Mouse (Mus musculus): ENCODE measurements around the gene Mast4. TPM values are rescaled to one million over a fixed set of nuclear protein-coding genes. Genes with fewer than 3 reads are reported as not detected.
A peak's percentile ranks its signal among the peaks of the same experiment; 100 is the strongest.

The Mast4 gene
- total RNA-seq, 2 experiments from 2014 or later = 50.5 to 54.6 TPM

DNA sequence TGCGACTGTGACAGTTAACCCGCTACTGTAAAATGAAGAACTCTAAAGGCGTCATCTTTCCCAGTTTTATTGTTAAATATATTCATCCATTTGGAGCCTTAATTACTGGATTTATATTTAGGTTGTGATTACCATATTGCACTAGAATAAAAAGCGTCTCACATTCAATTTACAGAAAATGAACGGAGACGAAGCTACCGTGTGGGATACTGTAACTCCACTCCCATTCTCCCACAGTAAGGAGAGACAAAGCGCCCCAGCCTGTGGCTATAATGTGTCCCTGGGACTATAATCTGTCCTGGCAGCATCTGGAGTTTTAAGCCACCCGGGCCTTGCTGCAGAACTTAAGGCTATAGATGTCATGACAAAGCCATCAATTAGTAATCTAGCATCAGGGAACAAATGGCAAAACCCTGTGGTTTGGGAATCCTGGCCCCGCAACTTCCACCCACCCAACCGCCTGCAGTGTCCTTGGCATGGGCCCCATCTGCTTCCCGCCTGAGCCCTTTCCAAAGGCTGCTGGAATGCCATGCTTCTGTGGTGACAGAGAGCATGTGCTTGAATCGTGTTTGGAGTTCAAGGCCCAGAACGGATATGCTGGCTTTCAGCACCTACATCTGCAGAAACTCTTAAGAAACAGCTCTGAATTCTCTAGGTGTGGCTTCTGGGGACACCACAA is 459.7 kb downstream of the Mast4 start:
- peak in 1 of 2 experiments; percentile 45 for DNase-seq (ENCODE audit: extremely low spot score in 1 of 2, low spot score in 1 of 2)

- no peak for DNase-seq (ENCODE audit: extremely low spot score in 1 of 2, low spot score in 1 of 2)
These were observed 460.8 kb downstream of the Mast4 start for GRCm38 (mm10) chr13:102873412-102874016.

GRCm38 (mm10) chr13:102871380-102872104 is 462.8 kb downstream of the Mast4 start:
- DNase-seq (ENCODE audit: extremely low spot score in 1 of 2, low spot score in 1 of 2) = no peak

GRCm38 (mm10) chr13:102869541-102869940 is 464.8 kb downstream of the Mast4 start:
- DNase-seq (ENCODE audit: extremely low spot score in 1 of 2, low spot score in 1 of 2) = no peak

- no peak for DNase-seq (ENCODE audit: extremely low spot score in 1 of 2, low spot score in 1 of 2)
These were observed 467.5 kb downstream of the Mast4 start for GRCm38 (mm10) chr13:102866816-102867215.

- DNase-seq (ENCODE audit: extremely low spot score in 1 of 2, low spot score in 1 of 2) = peak in 1 of 2 experiments; percentile 47
These were observed 468.1 kb downstream of the Mast4 start for GRCm38 (mm10) chr13:102865971-102866724.

GRCm38 (mm10) chr13:102865494-102865893 is 468.8 kb downstream of the Mast4 start:
- DNase-seq (ENCODE audit: extremely low spot score in 1 of 2, low spot score in 1 of 2) = no peak

- no peak for DNase-seq (ENCODE audit: extremely low spot score in 1 of 2, low spot score in 1 of 2)
These were observed 469.5 kb downstream of the Mast4 start for GRCm38 (mm10) chr13:102864840-102865239.

DNA sequence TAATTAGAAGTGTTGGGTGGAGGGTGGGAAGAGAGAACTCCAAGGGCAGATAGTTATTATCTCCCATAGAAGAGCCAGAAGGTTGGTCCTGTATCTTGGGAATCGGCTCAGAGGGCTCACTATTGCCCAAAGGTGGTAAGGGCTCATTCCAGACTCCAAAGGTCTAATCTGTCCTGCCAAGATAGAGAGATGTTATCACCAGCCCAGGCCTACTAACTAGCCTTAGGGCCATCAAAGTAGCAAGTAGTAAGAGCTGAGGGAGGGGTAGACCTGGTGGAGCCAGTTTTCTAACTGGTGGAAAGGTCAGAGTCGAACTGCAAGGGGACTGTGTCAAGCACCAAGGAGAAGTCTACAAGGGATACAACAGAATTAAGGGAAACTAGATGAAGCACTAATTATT is 470.2 kb downstream of the Mast4 start:
- no peak for DNase-seq (ENCODE audit: extremely low spot score in 1 of 2, low spot score in 1 of 2)

- no peak for DNase-seq (ENCODE audit: extremely low spot score in 1 of 2, low spot score in 1 of 2)
These were observed 471.3 kb downstream of the Mast4 start for GRCm38 (mm10) chr13:102862981-102863380.

DNA sequence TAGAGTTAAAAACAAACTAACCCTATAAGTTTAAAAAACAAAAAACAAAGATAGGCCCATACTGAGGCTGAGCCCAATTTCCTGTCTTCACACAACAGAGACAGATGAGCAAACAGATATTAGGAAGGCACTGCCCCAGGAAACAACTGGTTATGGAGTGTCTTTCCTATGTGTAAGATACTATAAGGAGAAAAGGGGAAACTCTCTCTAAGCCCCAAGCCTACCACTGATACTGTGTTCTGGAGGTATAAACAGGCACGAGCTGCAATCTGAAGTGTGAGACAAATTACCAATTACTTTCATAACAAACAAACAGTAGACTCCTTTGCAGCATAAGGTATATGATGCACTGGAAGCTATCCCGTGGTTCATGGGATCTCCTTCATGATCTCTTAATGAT is 471.9 kb downstream of the Mast4 start:
- no peak for DNase-seq (ENCODE audit: extremely low spot score in 1 of 2, low spot score in 1 of 2)

- DNase-seq (ENCODE audit: extremely low spot score in 1 of 2, low spot score in 1 of 2) = no peak
These were observed 473.6 kb downstream of the Mast4 start for GRCm38 (mm10) chr13:102860733-102861132.

GRCm38 (mm10) chr13:102860135-102860534 is 474.2 kb downstream of the Mast4 start:
- DNase-seq (ENCODE audit: extremely low spot score in 1 of 2, low spot score in 1 of 2) = no peak

GRCm38 (mm10) chr13:102857539-102857838 is 476.8 kb downstream of the Mast4 start:
- no peak for DNase-seq (ENCODE audit: extremely low spot score in 1 of 2, low spot score in 1 of 2)

DNA sequence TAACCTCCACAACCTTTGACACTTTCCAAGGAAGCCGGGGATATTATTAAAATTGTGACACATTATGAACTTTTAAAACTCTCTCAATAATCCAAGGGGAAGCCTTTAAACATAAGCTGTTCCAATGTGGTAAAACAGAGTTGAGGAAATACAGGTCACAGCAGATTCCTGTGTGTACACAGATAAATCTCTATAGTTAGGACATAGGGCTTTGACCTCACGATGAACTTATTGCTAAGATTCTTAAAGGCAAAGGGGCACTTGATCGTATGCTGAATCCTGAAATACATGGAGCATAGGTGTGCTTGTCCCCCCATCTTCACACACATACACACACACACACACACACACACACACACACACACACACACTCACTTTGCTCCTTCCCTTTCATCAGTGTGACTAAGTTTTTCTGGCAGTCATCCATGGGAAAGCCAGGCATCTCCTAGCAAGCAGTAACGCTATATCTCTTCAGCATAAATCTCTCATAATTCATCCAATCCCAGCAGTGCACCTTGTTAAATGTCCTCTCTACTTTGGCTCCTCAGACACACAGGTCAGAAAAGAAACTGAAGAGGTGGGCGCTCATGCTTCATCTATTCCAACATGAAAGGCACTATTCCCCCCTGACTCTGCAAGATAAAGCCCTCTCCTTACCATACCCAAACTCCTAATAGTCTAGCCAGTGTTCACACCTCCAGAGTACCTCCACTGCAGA is 477.3 kb downstream of the Mast4 start:
- no peak for DNase-seq (ENCODE audit: extremely low spot score in 1 of 2, low spot score in 1 of 2)

DNA sequence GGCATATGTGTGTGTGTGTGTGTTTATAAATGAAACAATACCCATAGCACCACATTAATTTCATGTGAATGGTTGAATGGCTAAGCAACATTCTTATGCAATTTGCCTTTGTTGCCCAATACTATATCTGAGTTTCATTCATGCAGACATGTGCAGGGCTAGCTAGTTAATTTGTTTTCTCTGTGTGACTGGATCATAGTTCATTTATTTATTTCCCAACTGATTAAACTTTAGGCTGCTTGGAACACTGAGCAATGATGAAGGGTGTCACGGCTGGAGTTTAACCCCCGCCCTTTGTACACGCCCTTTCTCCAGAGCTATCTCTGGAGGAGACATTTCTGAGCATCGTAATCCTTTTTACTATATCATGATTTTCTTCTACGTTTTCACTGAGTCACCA is 481.4 kb downstream of the Mast4 start:
- DNase-seq (ENCODE audit: extremely low spot score in 1 of 2, low spot score in 1 of 2) = no peak

DNA sequence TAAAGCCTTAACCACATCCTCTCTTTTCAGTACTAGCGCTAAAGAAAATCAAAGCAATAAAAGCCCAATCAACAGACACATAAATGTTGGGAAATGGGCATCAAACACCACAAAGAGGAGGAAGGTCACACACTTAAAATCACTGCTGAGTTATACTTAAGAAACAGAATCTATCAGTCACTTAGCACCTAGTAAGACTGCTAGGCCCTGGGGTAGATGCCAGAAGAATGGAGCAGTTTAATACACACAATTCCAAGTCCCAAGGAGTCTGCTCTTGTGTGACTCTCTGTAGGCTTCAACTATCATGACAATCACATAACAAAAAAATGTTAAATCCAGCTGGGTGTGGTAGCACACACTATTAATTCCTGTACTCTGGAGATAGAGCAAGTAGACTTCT is 483.0 kb downstream of the Mast4 start:
- no peak for DNase-seq (ENCODE audit: extremely low spot score in 1 of 2, low spot score in 1 of 2)

GRCm38 (mm10) chr13:102850594-102850993 is 483.7 kb downstream of the Mast4 start:
- no peak for DNase-seq (ENCODE audit: extremely low spot score in 1 of 2, low spot score in 1 of 2)

- no peak for DNase-seq (ENCODE audit: extremely low spot score in 1 of 2, low spot score in 1 of 2)
These were observed 485.2 kb downstream of the Mast4 start for GRCm38 (mm10) chr13:102849068-102849467.

GRCm38 (mm10) chr13:102846473-102846872 is 487.8 kb downstream of the Mast4 start:
- no peak for DNase-seq (ENCODE audit: extremely low spot score in 1 of 2, low spot score in 1 of 2)
